Mouse (Mus musculus): ENCODE results near the gene Defa22.
"Not testable (repeated sequence)": the region's sequence is repeated elsewhere in the genome, so short reads cannot be mapped to it uniquely, and the experiment has no call there.

Defa22 gene

GRCm38 (mm10) chr8:21161977-21162376, at the start of gene Defa22:
Gene Defa22, plus strand, starts transcription at chr8:21162277.
- DNase-seq (ENCODE audit: low read depth in 1 of 2, low spot score in 2 of 2), result not testable (repeated sequence)

GRCm38 (mm10) chr8:21134342-21134741, 27.7 kb upstream of the Defa22 start, which contains the start of gene Defa30:
Gene Defa30, plus strand, starts transcription at chr8:21134642.
- DNase-seq (ENCODE audit: low read depth in 1 of 2, low spot score in 2 of 2), result not testable (repeated sequence)

GRCm38 (mm10) chr8:21191314-21191713, 29.2 kb downstream of the Defa22 start, which contains the start of gene Defa31:
Gene Defa31, plus strand, starts transcription at chr8:21191614.
- DNase-seq (ENCODE audit: low read depth in 1 of 2, low spot score in 2 of 2), result not testable (repeated sequence)

GRCm38 (mm10) chr8:21201261-21201660, 39.2 kb downstream of the Defa22 start, which contains the start of gene Gm15293:
Gene Gm15293, plus strand, starts transcription at chr8:21201561.
- not testable (repeated sequence) for DNase-seq (ENCODE audit: low read depth in 1 of 2, low spot score in 2 of 2)

Data from monocyte, adult 2 months (primary cell).